Mouse (Mus musculus): ENCODE data around the gene Ppp4r2. TPM values are rescaled to one million over a fixed set of nuclear protein-coding genes. Genes with fewer than 3 reads are reported as not detected.
"Not testable (repeated sequence)": the region's sequence is repeated elsewhere in the genome, so short reads cannot be mapped to it uniquely, and the experiment has no call there.

The Ppp4r2 gene
- total RNA-seq, 2 experiments from 2014 or later: 58.6 to 64.4 TPM

- no peak for DNase-seq (ENCODE audit: low spot score)
These were observed 3.7 kb upstream of the Ppp4r2 start for GRCm38 (mm10) chr6:100829770-100830169.

DNA sequence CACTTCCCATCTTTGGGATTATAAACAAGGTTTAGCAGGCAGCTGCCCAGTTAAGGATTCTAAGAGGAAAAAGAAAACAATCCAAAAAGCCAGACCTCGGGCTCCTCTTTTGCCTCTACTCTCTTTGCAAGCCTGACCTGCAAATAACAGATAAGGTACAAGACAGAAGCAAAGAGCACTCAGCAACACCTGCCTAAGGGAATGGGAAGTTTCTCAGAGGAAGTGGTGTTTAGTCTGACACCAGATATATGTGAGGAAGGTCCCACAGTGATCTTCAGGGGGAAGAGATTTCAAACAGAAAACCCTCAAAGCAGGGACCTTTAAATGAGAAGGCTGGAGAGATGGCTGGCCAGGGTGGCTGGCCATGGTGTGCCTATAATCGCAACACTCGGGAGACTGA lies 2.2 kb upstream of the Ppp4r2 start:
- no peak for DNase-seq (ENCODE audit: low spot score)

- DNase-seq (ENCODE audit: low spot score): no peak
These were observed 1.7 kb upstream of the Ppp4r2 start for GRCm38 (mm10) chr6:100831751-100832150.

- peak; percentile 30 for DNase-seq (ENCODE audit: low spot score)
These were observed 524 bp downstream of the Ppp4r2 start for GRCm38 (mm10) chr6:100833811-100834481.

DNA sequence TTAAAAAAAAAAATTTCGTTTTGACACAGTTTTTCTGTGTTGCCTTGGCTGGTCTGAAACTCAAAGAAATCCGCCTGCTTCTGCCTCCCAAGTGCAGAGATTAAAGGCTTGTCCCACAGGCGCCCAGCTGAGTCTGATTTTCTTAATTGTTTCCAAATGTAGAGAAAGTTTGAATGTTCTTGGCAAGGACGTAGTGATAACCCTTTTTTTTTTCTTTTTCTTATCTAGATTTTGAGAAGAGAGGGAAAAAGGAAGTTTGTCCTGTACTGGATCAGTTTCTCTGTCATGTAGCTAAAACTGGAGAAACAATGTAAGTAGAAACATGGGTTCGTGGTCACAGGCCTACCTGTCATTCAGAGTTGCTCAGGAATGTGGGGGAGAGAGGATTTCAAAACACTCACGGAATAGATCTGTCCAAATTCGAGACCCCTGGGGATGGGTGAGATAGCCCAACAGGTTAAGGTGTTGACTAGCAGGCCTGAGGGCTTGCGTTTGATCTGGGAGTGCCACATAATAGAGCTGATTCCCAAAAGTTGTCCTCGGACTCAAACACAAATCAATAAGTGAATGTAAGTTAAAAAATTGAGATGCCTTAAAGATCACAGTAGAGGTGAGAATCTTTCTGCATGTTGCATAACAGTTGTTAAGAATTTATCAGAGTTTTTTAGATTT lies 1.2 kb downstream of the Ppp4r2 start:
- DNase-seq (ENCODE audit: low spot score): no peak

DNA sequence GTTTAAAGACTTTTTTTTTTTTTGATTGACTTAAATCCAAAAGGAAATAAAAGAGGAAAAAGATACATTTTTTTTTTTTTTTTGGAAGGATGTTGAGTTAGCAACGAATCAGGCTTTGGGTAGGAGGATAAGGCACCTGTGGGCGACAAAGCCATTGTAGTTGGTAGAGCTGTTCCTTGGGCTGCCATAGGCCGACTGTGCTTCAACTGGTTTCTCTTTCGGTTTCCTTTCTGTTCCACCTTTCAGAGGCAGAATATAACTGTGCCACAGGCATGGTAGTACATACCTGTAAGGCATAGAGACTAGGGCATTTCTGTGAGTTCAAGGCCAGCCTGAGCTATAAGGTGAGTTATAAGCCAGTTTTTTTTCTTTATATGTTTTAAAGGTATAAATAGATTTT lies 11.6 kb downstream of the Ppp4r2 start:
- no peak for DNase-seq (ENCODE audit: low spot score)

- DNase-seq (ENCODE audit: low spot score): no peak
These were observed 13.8 kb downstream of the Ppp4r2 start for GRCm38 (mm10) chr6:100847264-100847663.

GRCm38 (mm10) chr6:100848682-100849375 lies 15.4 kb downstream of the Ppp4r2 start:
- DNase-seq (ENCODE audit: low spot score): peak; percentile 36

GRCm38 (mm10) chr6:100850671-100851081 lies 17.3 kb downstream of the Ppp4r2 start:
- DNase-seq (ENCODE audit: low spot score): no peak

GRCm38 (mm10) chr6:100851083-100851482 lies 17.7 kb downstream of the Ppp4r2 start:
- no peak for DNase-seq (ENCODE audit: low spot score)

DNA sequence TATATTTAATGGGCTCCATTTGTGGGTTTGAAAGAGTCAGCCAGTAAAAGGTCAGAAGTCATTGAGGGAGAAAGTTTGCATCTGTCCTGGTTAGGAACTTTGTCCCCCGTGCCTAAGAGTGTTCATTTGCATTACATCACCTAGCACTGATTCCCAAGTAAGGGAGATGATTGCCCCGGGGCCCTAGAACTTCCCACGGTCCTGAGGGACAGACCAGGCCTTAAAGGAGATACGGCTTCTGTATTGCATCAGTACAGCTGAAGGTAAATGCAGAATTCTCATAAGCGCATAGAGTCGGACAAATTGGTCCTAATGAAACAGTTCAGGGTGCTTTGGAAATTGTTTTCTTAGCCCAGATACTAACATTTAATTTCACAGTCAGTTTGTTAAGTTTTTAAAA lies 31.9 kb downstream of the Ppp4r2 start:
- DNase-seq (ENCODE audit: low spot score): no peak

DNA sequence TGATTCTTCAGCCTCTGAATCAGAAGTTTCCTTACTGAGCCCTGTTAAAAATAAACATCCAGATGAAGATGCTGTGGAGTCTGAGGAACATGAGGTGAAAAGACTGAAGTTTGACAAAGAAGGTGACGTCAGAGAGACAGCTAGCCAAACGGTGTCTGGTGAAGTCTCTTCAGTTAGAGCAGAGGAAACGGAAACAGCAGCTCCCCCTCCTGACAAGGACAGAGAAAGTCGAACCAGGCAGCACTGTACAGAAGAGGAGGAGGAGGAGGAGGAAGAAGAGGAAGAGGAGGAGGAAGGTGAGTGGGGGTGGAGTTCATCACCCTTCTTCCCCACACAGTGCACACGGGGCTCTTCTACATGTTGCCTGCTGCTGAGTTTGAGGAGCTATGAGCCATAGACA lies 32.4 kb downstream of the Ppp4r2 start:
- not testable (repeated sequence) for DNase-seq (ENCODE audit: low spot score)

DNA sequence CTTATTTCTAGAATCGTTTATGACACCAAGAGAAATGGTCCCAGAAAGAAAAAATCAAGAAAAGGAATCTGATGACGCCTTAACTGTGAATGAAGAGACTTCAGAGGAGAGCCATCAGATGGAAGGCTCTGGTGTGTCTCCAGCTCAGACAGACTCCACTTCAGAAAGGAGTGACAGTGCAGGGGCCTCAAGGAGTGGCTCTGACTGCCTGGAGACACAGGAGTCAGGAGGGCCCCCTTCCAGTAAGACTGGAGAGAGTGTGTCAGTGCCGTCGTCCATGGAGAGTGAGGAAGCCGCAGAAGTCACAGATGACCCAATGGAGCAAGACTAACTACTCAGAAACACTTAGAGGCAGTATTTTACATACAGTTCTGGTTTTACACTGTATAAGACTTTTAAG lies 32.8 kb downstream of the Ppp4r2 start:
- not testable (repeated sequence) for DNase-seq (ENCODE audit: low spot score)

DNA sequence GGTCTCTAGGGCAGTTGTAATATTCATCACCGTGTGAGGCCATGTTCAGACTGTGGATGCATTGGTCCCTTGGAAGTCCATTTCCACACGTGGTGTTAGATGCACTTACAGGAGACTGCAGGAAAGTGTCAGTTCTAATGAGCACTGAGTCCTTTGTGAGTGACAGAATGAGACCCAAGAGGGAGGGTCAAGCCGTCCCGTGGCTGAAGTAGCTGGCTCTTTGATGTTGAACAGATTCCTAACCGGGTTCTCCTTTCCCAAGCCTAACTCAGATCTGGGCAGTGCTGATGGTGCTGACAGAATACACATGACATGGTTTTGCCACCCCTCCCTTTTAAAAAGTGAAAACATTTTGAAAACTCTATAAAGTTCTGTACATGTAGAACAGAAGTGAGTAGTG lies 35.4 kb downstream of the Ppp4r2 start:
- DNase-seq (ENCODE audit: low spot score): no peak

DNA sequence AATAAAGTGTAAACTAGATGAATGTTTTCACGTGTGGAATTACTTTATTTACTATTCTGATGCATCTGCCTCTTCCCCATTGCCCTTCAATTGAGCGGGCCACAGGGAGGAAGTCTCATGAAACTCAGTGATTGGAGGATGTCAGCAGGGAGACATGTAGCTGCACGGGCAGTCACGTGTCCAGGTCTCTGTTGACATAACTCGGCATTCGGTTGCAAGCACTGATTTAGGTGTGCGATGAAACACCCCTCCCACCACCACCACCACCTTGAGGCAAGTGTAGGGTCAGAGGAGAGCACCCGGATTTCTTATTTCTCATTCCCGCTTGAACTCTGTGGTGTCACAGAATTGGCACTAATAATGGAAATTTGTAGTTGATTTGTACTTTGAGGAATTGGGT lies 36.5 kb downstream of the Ppp4r2 start:
- DNase-seq (ENCODE audit: low spot score): no peak

DNA sequence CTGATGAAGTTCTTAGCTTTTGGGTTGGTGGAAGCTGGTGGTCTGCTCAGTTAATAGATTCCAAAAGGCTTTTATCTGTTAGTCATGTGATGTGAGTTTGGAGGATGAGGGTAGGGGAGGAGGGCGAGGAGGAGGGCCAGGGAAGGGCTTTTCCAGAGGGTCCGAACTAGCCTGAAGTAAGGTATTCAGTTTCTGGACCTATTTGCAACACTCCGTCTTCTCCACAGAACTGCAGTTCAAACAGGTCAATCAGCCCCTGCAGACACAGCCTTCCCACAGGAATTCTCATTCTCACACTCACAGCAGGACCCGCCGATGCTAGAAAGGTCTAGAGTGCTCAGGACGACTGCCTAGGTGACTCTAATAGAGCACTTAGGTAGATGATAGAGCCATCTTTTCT lies 39.8 kb downstream of the Ppp4r2 start:
- no peak for DNase-seq (ENCODE audit: low spot score)

GRCm38 (mm10) chr6:100875862-100876623 lies 42.6 kb downstream of the Ppp4r2 start:
- peak; percentile 71 for DNase-seq (ENCODE audit: low spot score)

- no peak for DNase-seq (ENCODE audit: low spot score)
These were observed 43.2 kb downstream of the Ppp4r2 start for GRCm38 (mm10) chr6:100876624-100877017.

GRCm38 (mm10) chr6:100878546-100878945 lies 45.1 kb downstream of the Ppp4r2 start:
- no peak for DNase-seq (ENCODE audit: low spot score)

DNA sequence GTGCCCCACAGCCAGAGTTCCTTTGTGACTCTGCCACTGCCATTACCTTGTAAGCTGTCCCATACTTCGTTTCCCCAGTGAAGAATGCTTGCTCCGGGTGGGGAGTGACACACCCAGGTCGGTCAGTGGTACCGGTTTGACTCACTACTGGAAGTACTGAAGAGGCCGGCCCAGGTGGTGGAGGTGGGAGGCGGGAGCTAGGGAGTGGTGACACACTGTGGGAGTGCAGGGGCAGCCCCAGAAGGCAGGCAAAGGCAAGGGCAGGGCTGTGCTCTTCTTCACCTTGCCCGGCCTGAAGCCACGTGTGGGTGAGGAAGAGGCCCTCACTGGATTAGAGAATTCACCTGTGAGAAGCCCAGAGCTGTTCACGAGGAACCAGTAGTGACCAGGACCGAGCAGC lies 46.2 kb downstream of the Ppp4r2 start:
- no peak for DNase-seq (ENCODE audit: low spot score)

DNA sequence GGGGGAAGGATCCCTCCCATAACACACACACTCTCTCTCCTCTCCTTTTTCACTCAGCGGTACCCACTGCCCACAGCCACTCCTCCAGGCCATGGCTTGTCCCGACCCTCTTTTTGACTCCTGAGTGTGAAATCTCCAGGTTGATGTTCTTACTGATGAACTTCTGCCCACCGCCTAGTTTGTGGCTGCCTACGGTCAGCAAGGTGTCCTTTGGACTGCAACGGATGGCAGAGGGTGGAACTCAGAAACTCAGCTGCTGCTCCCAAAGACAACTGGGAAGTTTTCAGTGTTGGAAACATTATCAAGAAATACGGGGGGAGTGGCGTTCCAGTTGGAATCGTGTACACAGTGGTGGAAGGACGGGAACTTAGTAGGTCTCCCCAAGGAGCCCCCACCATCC lies 48.2 kb downstream of the Ppp4r2 start:
- no peak for DNase-seq (ENCODE audit: low spot score)

Measured in gastrocnemius, adult 18-20 months (tissue).